Mouse (Mus musculus) megakaryocyte, embryonic 14.5 days (primary cell): Measurements from ENCODE around the gene Tmem237. TPM values are rescaled to one million over a fixed set of nuclear protein-coding genes. Genes with fewer than 3 reads are reported as not detected.

ENCODE experiments used
- H3K27me3 ChIP-seq: replicated peaks from 2 replicates; pipeline ENCODE3; 2012; ENCODE audit warnings: inconsistent platforms
- H3K36me3 ChIP-seq: replicated peaks from 2 replicates; pipeline ENCODE3; 2012; ENCODE audit warnings: low read length, inconsistent platforms, mixed read lengths
- H3K4me1 ChIP-seq: 2 replicates; pipeline ENCODE4 v1.6.1; 2012; ENCODE audit warnings: inconsistent platforms
- H3K4me3 ChIP-seq: replicated peaks from 2 replicates; pipeline ENCODE3; 2012; ENCODE audit warnings: moderate library complexity, mild to moderate bottlenecking, inconsistent platforms
- H3K9me3 ChIP-seq: 2 replicates; pipeline ENCODE4 v1.6.1; 2012; ENCODE audit warnings: inconsistent platforms
- FLI1 ChIP-seq: IDR thresholded peaks from 2 replicates; pipeline ENCODE4 v1.6.1; 2012; ENCODE audit warnings: low read length, inconsistent platforms, mixed read lengths
- GATA1 ChIP-seq: IDR thresholded peaks from 3 replicates; pipeline ENCODE4 v1.6.1; 2012; ENCODE audit warnings: mixed read lengths, low read length, inconsistent platforms, borderline replicate concordance
- polyA plus RNA-seq: library from polyadenylated mRNA; stranded (reverse); fragments of >175 nt; gene quantifications from 2 replicates; pipeline ENCODE4 v1.2.3, GENCODE M21; 2012; ENCODE audit warnings: low replicate concordance; ENCODE audit not compliant: insufficient read depth

Gene Tmem237
- polyA plus RNA-seq, 1 experiment: 5.0 TPM

DNA sequence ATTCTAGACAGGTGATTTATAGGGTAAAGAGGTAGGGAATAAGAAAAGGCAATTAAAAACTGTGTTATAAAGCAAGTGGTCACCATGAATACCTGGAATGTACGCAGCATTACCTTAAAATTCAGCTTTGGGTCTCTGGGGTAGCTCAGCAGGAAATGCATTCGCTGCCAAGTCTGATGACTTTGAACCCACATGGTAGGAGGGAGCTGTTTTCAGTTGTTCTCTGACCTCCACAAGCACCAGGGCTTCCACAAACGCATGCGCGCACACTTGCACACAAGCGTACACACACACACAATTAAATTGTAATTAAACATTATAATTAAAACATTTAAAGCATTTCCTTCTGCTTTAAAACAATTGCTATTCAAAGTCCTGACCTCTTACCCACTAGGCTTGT is 40.7 kb upstream of the Tmem237 start:
- H3K4me3 ChIP-seq: no peak overlapping the region
- peaks cover 24% of the 10 kb centered on the region for H3K36me3 ChIP-seq
- H3K4me1 ChIP-seq: peaks cover 33% of the 10 kb centered on the region
- no peaks in the 10 kb centered on the region for H3K9me3 ChIP-seq
- H3K27me3 ChIP-seq: no peaks in the 10 kb centered on the region
- no peak for TF ChIP-seq GATA1
- no peak for TF ChIP-seq FLI1

DNA sequence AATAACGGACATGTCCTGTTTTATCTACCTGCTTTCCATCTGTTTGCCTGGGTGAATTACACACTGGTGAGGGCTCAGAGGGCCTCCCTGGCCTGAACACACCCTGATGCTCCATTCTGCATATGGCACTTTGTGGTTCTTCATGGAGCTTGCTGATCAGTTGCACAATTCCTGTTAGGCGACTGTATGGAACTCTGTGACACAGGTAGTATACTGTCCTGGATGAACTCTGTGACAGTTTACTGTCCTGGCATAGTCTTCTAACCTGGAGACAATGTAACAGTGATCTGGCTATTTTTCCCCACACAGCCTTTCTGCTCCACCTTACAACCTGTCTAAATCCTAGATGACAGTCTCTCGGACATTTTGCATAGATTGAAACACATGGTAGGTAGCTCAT is 38.9 kb upstream of the Tmem237 start:
- Histone ChIP-seq H3K9me3 (no peaks in the 10 kb centered on the region), H3K36me3 (peaks cover 13% of the 10 kb centered on the region), H3K27me3 (peaks cover 2% of the 10 kb centered on the region), H3K4me3 (no peak overlapping the region), H3K4me1 (peaks cover 33% of the 10 kb centered on the region)
- TF ChIP-seq GATA1 (no peak), FLI1 (no peak)

DNA sequence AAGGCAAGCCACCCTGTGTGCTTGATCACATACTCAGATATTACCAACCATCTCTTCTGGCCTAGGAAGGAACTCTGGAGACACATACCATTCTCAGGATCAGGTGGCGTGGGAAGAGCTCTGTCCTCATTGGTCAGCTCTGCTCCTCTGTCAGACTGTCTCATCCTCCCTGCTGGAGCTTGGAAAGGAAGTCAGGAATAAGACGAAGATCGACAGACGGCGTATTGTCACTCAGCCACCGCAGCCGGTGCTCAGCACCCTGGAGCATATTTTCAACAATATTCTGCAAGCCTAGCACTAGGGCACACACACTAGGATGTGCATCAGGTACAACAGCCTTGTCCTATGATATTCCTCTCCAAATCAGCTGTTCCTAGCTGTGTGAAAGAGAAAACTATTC is 38.3 kb upstream of the Tmem237 start:
- no peaks in the 10 kb centered on the region for H3K9me3 ChIP-seq
- H3K4me3 ChIP-seq: no peak overlapping the region
- peaks cover 27% of the 10 kb centered on the region for H3K4me1 ChIP-seq
- TF ChIP-seq GATA1: no peak
- TF ChIP-seq FLI1: no peak
- peaks cover 2% of the 10 kb centered on the region for H3K27me3 ChIP-seq
- H3K36me3 ChIP-seq: peaks cover 7% of the 10 kb centered on the region

DNA sequence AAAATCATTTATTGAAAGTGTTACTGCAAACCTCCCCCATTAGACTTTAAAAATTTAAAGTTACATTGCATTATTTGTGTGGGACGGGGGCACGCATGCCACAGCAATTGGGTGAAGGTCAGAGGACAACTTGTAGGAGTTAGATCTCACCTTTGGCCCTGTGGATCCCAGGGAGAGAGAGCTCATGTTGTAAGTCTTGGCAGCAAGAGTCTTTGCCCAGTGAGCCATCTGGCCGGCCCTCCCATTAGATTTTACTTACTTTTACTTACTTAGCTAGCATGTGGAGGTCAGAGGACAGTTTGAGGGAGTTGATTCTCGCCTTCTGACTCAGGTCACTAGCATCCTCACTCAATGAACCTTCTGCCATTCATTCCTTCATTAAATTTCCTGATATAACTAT is 37.6 kb upstream of the Tmem237 start:
- Histone ChIP-seq H3K4me3 (no peak overlapping the region), H3K4me1 (peaks cover 21% of the 10 kb centered on the region), H3K27me3 (peaks cover 2% of the 10 kb centered on the region), H3K9me3 (no peaks in the 10 kb centered on the region), H3K36me3 (peaks cover under 1% of the 10 kb centered on the region)
- TF ChIP-seq FLI1: no peak

DNA sequence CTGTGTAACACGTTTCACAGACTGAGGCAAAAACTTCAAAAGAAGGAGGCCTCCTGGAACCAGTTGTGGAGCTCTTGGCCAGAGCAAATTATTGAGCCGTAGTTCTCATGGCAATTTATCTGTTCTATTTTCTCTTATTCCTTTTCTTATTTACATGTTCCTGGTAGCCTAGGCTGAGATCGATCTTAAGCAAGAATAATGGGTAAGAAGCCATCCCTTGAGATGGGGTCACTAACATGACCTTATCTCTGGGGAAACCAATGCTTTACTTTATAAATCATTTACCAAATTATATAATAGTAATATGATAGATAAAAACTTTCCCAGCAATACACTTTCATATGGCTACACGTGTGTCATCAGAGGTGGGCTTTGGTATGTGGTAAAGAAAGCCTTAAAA is 32.1 kb upstream of the Tmem237 start:
- H3K27me3 ChIP-seq: peaks cover 3% of the 10 kb centered on the region
- TF ChIP-seq FLI1: no peak
- TF ChIP-seq GATA1: no peak

DNA sequence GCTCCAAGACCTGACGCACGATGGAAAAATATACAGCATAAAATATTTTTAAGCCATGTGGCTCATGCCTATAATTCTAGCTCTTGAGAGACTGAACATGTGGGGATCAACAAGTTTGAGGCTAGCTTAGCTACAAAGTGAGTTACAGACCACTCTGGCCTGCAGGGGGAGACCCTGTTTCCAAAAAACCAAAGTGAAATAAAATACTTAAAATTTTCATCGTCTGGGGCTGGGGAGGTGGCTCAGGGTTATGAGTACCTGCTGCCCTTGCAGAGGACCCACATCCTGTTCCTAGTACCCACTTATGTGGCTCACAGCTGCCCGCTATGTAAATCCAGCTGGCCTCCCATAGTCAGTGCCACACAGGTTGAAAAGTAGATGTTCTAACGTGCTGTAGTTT is 30.3 kb upstream of the Tmem237 start:
- peaks cover 3% of the 10 kb centered on the region for H3K27me3 ChIP-seq
- no peak overlapping the region for H3K4me3 ChIP-seq
- no peaks in the 10 kb centered on the region for H3K36me3 ChIP-seq
- no peaks in the 10 kb centered on the region for H3K9me3 ChIP-seq
- TF ChIP-seq FLI1 (no peak), GATA1 (no peak)
- H3K4me1 ChIP-seq: peaks cover 7% of the 10 kb centered on the region

More for the DNA sequence above, 32.1 kb upstream of the Tmem237 start:
- no peaks in the 10 kb centered on the region for H3K9me3 ChIP-seq
- H3K4me3 ChIP-seq: no peak overlapping the region
- no peaks in the 10 kb centered on the region for H3K36me3 ChIP-seq
- H3K4me1 ChIP-seq: peaks cover 7% of the 10 kb centered on the region

DNA sequence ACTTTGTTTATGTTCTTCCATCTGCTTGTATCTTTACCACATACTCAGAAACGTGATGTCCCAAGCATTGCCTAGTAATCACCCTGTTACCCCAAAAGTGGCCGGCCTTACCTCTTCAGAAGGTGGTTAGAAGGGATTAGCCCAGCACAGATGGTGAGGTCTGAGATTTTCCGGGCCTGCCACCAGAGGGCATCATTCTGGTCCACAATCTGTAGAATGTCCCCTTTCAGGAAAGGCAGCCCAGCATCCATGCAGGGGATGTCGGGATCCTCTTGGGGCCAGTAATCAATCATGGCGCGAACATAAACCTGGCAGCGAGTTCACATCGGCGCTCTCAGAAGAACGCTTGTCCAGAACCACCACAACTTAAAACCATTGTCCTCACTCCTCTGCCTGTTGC is 24.3 kb upstream of the Tmem237 start:
- H3K4me3 ChIP-seq: no peak overlapping the region
- H3K9me3 ChIP-seq: no peaks in the 10 kb centered on the region
- H3K27me3 ChIP-seq: peaks cover 3% of the 10 kb centered on the region
- TF ChIP-seq GATA1 (no peak), FLI1 (no peak)
- H3K4me1 ChIP-seq: peaks cover 13% of the 10 kb centered on the region
- H3K36me3 ChIP-seq: no peaks in the 10 kb centered on the region

DNA sequence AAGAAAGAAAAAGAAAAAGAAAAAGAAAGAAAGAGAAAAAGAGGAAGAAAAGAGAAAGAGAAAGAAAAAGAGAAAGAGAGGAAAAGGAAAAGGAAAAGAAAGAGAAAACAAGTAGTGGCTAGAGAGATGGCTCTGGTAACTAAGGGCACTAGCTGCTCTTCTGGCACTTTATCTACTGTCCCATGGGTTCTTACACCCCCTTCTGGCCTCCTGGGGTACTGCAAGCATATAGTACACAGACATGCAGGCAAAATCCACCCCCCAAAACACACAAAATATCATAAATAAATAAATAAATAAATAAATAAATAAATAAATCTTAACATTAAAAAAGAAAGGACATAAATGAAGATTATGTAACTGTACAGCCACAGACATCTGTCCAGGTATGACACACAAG is 22.6 kb upstream of the Tmem237 start:
- peaks cover 2% of the 10 kb centered on the region for H3K27me3 ChIP-seq
- H3K4me1 ChIP-seq: peaks cover 18% of the 10 kb centered on the region
- no peaks in the 10 kb centered on the region for H3K36me3 ChIP-seq

DNA sequence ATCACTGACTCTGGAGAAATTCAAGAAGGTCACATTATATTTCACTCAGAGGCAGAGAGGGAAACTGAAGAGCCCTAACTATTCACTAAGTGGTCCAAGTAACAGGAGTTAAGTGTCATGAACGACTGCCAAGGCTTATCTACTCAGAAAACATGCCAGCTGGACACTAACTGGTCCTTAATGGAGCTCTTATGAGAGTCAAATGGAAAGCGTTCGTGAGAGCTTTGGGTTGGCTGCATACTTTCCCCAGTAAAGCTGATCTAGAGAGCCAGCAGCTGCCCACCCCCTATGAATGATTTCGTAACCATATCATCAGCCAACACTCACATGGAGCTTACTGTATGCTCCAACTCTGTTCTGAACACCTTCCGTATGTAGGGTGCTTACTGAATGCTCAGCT is 14.2 kb upstream of the Tmem237 start:
- Histone ChIP-seq H3K27me3 (peaks cover 10% of the 10 kb centered on the region), H3K9me3 (no peaks in the 10 kb centered on the region), H3K4me1 (peaks cover 13% of the 10 kb centered on the region), H3K4me3 (no peak overlapping the region), H3K36me3 (no peaks in the 10 kb centered on the region)
- no peak for TF ChIP-seq GATA1
- TF ChIP-seq FLI1: no peak

More for the DNA sequence above, 22.6 kb upstream of the Tmem237 start:
- TF ChIP-seq FLI1 (no peak), GATA1 (no peak)
- Histone ChIP-seq H3K9me3 (no peaks in the 10 kb centered on the region), H3K4me3 (no peak overlapping the region)

DNA sequence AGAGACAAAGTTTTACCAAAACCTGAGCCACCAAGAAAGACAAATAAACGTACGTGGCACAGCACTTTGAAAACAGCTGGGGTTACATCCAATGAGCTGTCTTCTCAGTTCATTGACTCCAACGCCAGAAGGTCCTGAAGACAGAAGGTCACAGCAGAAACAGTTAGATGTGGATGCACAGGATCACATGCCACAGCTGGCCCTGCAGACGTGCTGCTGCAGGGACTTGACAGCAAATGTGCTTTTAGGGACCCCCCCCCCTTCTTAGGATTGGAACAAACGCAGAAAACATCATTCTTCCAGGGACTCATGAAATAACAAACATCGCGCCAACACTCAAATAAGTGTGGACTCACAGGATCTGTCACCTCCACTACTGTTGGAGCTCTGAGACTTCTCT is 8.7 kb upstream of the Tmem237 start:
- Histone ChIP-seq H3K9me3 (no peaks in the 10 kb centered on the region), H3K36me3 (no peaks in the 10 kb centered on the region), H3K4me1 (no peaks in the 10 kb centered on the region), H3K27me3 (peaks cover 11% of the 10 kb centered on the region), H3K4me3 (no peak overlapping the region)
- no peak for TF ChIP-seq FLI1
- TF ChIP-seq GATA1: no peak

DNA sequence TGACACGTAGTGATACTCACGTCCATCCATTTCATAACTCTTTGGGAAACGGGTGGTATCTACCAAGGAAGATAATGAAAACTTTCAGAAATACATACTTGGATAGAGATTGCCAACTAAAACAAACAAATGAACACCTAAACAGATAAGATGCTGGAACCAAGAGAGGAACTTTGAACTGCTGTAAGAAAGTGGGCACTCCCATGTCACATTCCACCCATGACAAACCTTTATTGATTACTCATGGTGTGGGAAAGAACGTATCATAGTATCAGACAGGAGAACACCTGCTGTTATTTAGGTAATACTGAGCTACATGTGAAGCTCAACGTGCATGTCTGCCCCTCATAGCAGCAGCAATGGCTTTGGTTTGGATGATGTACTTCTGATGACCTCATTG is 5.3 kb upstream of the Tmem237 start:
- Histone ChIP-seq H3K9me3 (no peaks in the 10 kb centered on the region), H3K27me3 (peaks cover 7% of the 10 kb centered on the region), H3K4me1 (peaks cover 7% of the 10 kb centered on the region; the same call in 1 of the 2 replicates), H3K4me3 (no peak overlapping the region), H3K36me3 (no peaks in the 10 kb centered on the region)
- no peak for TF ChIP-seq GATA1
- TF ChIP-seq FLI1: no peak
